Mouse (Mus musculus): Measurements from ENCODE around the gene Pex12. TPM values are rescaled to one million over a fixed set of nuclear protein-coding genes. Genes with fewer than 3 reads are reported as not detected.

Pex12 gene
- polyA plus RNA-seq, 1 experiment from 2014 or later = 18.6 TPM

Other genes starting within 250 kb of the Pex12 start
- gene Slfn2, start 237.5 kb downstream of the Pex12 start, polyA plus RNA-seq (2015; fragmentation: Nextera tagmentation; extraction: Ambion mirVana) = 1.6 and 2.2 TPM in 2 replicates
- 0.09 and 0.15 TPM in 2 replicates for gene Slfn1, start 185.7 kb downstream of the Pex12 start, polyA plus RNA-seq (2015; fragmentation: Nextera tagmentation; extraction: Ambion mirVana)
- gene Slfn4, start 127.4 kb downstream of the Pex12 start, polyA plus RNA-seq (2015; fragmentation: Nextera tagmentation; extraction: Ambion mirVana) = 0.18 TPM in 2 replicates
- 0.08 and 0.11 TPM in 2 replicates for gene Slfn3, start 111.3 kb downstream of the Pex12 start, polyA plus RNA-seq (2015; fragmentation: Nextera tagmentation; extraction: Ambion mirVana)
- gene Slfn14, start 15.9 kb downstream of the Pex12 start, polyA plus RNA-seq (2015; fragmentation: Nextera tagmentation; extraction: Ambion mirVana) = 0.08 TPM in 1 of 2 replicates, not detected in the other
- gene Ap2b1, start 3.6 kb downstream of the Pex12 start, polyA plus RNA-seq (2015; fragmentation: Nextera tagmentation; extraction: Ambion mirVana) = 118 and 127 TPM in 2 replicates
- 43.2 and 45.6 TPM in 2 replicates for gene Rasl10b, start 106.6 kb upstream of the Pex12 start, polyA plus RNA-seq (2015; fragmentation: Nextera tagmentation; extraction: Ambion mirVana)
- gene Gas2l2, start 126.9 kb upstream of the Pex12 start, polyA plus RNA-seq (2015; fragmentation: Nextera tagmentation; extraction: Ambion mirVana) = 0.36 and 0.54 TPM in 2 replicates
- 0.68 and 0.70 TPM in 2 replicates for gene 1700020L24Rik, start 135.1 kb upstream of the Pex12 start, polyA plus RNA-seq (2015; fragmentation: Nextera tagmentation; extraction: Ambion mirVana)
- 2.9 and 3.4 TPM in 2 replicates for gene Mmp28, start 160.5 kb upstream of the Pex12 start, polyA plus RNA-seq (2015; fragmentation: Nextera tagmentation; extraction: Ambion mirVana)
- gene Taf15, start 170.5 kb upstream of the Pex12 start, polyA plus RNA-seq (2015; fragmentation: Nextera tagmentation; extraction: Ambion mirVana) = 12.2 and 12.6 TPM in 2 replicates
- gene Heatr9, start 219.6 kb upstream of the Pex12 start, polyA plus RNA-seq (2015; fragmentation: Nextera tagmentation; extraction: Ambion mirVana) = not detected in 2 replicates
- 0.89 TPM in 1 of 2 replicates, not detected in the other for gene Ccl5, start 227.9 kb upstream of the Pex12 start, polyA plus RNA-seq (2015; fragmentation: Nextera tagmentation; extraction: Ambion mirVana)

Measured in midbrain, embryonic 15.5 days (tissue).